Mouse (Mus musculus) megakaryocyte, embryonic 14.5 days (primary cell): ENCODE measurements around the gene Panx2.

Experiments used
- FLI1 ChIP-seq: IDR thresholded peaks from 2 replicates; pipeline ENCODE4 v1.6.1; 2012; ENCODE audit warnings: low read length, inconsistent platforms, mixed read lengths
- GATA1 ChIP-seq: IDR thresholded peaks from 3 replicates; pipeline ENCODE4 v1.6.1; 2012; ENCODE audit warnings: mixed read lengths, low read length, inconsistent platforms, borderline replicate concordance

DNA sequence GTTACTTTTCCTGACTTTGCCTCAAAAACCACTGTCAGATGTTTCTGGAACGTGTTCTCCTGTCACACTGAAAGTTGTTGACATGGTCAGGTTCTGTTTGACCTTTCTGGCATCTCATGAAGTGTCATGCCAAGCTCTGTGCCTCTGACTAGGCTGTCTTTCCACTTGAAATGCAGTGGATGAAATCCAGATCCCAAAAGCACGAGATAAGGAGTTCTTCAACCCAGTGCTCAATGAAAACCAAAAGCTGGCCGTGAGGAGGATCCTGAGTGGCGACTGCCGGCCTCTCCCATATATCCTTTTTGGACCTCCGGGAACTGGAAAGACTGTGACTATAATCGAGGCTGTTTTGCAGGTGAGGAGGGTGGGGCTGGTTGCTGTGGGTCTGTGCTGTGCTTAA is 39.4 kb upstream of the Panx2 start:
- TF ChIP-seq GATA1 = no peak
- no peak for TF ChIP-seq FLI1
